Mouse (Mus musculus): ENCODE measurements around the gene Mamdc4.

Mamdc4 gene

GRCm38 (mm10) chr2:25582466-25583119, 7.9 kb upstream of the Mamdc4 start:
- no peak for DNase-seq (ENCODE audit: low read depth)

GRCm38 (mm10) chr2:25581901-25582301, 7.3 kb upstream of the Mamdc4 start:
- peak; percentile 49 for DNase-seq (ENCODE audit: low read depth)

GRCm38 (mm10) chr2:25581294-25581864, 6.7 kb upstream of the Mamdc4 start, which contains the start of gene Ajm1:
Gene Ajm1 (minus strand): TSS chr2:25581757.
- DNase-seq (ENCODE audit: low read depth) = peak; percentile 77

GRCm38 (mm10) chr2:25580621-25581101, 6.0 kb upstream of the Mamdc4 start:
- DNase-seq (ENCODE audit: low read depth) = no peak

GRCm38 (mm10) chr2:25579737-25580460, 5.3 kb upstream of the Mamdc4 start:
- peak; percentile 21 for DNase-seq (ENCODE audit: low read depth)

- no peak for DNase-seq (ENCODE audit: low read depth)
Measured at GRCm38 (mm10) chr2:25578796-25579736, 4.4 kb upstream of the Mamdc4 start.

GRCm38 (mm10) chr2:25577951-25578795, 3.5 kb upstream of the Mamdc4 start:
- no peak for DNase-seq (ENCODE audit: low read depth)

GRCm38 (mm10) chr2:25576965-25577891, 2.6 kb upstream of the Mamdc4 start:
- DNase-seq (ENCODE audit: low read depth) = no peak

- no peak for DNase-seq (ENCODE audit: low read depth)
Measured at GRCm38 (mm10) chr2:25576028-25576850, 1.6 kb upstream of the Mamdc4 start.

GRCm38 (mm10) chr2:25575432-25576027, 885 bp upstream of the Mamdc4 start:
- no peak for DNase-seq (ENCODE audit: low read depth)

GRCm38 (mm10) chr2:25574136-25574535, 509 bp downstream of the Mamdc4 start:
- no peak for DNase-seq (ENCODE audit: low read depth)

- no peak for DNase-seq (ENCODE audit: low read depth)
Measured at GRCm38 (mm10) chr2:25573068-25573467, 1.6 kb downstream of the Mamdc4 start.

GRCm38 (mm10) chr2:25571221-25571620, 3.4 kb downstream of the Mamdc4 start:
- DNase-seq (ENCODE audit: low read depth) = no peak

GRCm38 (mm10) chr2:25569323-25569722, 5.3 kb downstream of the Mamdc4 start:
- DNase-seq (ENCODE audit: low read depth) = no peak

- no peak for DNase-seq (ENCODE audit: low read depth)
Measured at GRCm38 (mm10) chr2:25568473-25569019, 6.1 kb downstream of the Mamdc4 start.

GRCm38 (mm10) chr2:25566558-25566957, 8.1 kb downstream of the Mamdc4 start:
- DNase-seq (ENCODE audit: low read depth) = no peak

- DNase-seq (ENCODE audit: low read depth) = no peak
Measured at GRCm38 (mm10) chr2:25565741-25566140, 8.9 kb downstream of the Mamdc4 start.

- no peak for DNase-seq (ENCODE audit: low read depth)
Measured at GRCm38 (mm10) chr2:25561946-25562345, 12.7 kb downstream of the Mamdc4 start.

Data from 416B (cell line).